Mouse (Mus musculus) gastrocnemius, adult 2 months (tissue): ENCODE measurements around the gene Hoxd12. TPM values are rescaled to one million over a fixed set of nuclear protein-coding genes. Genes with fewer than 3 reads are reported as not detected.

Experiments used
- DNase-seq: peaks from one replicate; pipeline ENCODE4 v3.0.0; 2022
- H3K27ac ChIP-seq: fragments of 200-600 bp; 2 replicates; pipeline ENCODE4 v1.8.1; 2022; ENCODE audit warnings: mild to moderate bottlenecking
- H3K4me3 ChIP-seq: fragments of 200-600 bp; 2 replicates; pipeline ENCODE4 v1.8.1; 2022; ENCODE audit warnings: mild to moderate bottlenecking, moderate library complexity
- CTCF ChIP-seq: fragments of 200-600 bp; IDR thresholded peaks from 2 replicates; pipeline ENCODE4 v1.8.1; 2022; ENCODE audit warnings: antibody characterized with exemption, mild to moderate bottlenecking, moderate library complexity
- intact Hi-C: fragments of 180-260 bp; cut with DNase I; formaldehyde crosslinking; loops from one replicate; pipeline ENCODE4 v1.15.1; 2025
- total RNA-seq, 2 experiments: library from RNA; stranded (reverse); gene quantifications; 2 replicates each; pipeline ENCODE4 v1.2.3; 2021

Gene Hoxd12
- total RNA-seq, 2 experiments from 2014 or later: not detected

DNA sequence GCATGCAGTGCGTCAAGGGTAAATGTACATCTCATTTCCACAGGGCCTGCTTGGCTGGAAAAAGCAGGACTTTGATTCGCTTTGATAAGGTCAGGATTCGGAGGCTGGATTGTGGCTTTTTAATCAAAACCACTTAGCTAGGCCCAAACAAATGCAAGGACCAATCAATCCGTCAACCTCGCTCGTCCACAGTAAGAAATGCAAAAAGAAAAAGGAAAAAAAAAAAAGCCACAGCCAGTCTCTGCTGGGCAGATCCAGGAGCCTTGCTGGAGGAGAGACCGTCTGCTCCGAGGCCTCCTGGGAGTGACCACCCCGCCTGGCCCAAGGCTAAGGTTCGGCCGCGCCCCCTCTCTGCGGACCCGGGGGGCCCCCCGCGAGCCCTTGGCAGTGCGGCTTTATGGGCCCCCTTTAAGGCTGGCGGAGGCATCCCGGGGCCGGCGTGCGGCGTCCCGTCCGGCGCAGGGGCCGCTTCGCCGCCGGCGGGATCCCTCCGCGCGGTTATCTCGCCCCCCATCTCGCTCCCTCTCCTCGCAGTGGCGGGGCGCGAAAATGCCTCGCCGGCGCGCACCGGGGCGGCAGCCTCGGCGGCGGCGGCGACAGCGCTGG, 29.7 kb downstream of the Hoxd12 start, which contains the start of gene Hoxd8:
Gene Hoxd8 (plus strand): TSS at position 223 of the 606 bp plus-strand sequence.
- H3K4me3 ChIP-seq: peak within 1 kb of the TSS; percentile 84
- H3K27ac ChIP-seq: peak within 1 kb of the TSS; percentile 94
- DNase-seq: peak; percentile 90
- TF ChIP-seq CTCF: no peak; the same call in 1 of the 2 replicates
- intact Hi-C loops: loop anchor here (5.0 kb wide), 4 partner anchors 258 to 888 kb away; no protein-coding TSS in a partner anchor

DNA sequence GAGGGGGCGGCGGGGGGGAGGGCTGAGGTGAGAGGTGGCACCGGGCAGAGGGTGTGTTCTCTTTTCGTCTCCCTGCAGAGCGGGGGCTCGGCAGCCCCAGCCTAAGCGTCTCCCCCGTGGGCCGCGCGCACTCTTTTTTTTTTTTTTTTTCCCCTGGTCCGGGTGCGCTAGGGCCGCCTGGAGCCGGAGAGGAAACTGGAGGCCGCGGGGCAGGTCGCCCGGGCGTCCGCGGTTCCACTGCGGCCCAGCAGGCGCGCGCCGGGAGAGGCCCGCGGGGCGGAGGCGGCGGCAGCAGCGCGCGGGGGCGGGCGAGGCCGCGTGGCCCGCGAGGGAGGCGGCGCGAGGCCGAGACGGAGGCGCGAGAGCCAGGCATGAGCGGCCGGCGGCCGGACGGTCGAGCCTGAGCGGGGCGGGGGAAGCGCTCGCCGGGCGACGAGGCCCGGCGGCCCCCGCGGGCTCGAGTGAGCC, 30.2 kb downstream of the Hoxd12 start:
- Histone ChIP-seq H3K27ac (peak overlapping the region; percentile 94), H3K4me3 (peak overlapping the region; percentile 84)
- TF ChIP-seq CTCF: no peak; the same call in none of the 2 replicates
- intact Hi-C loops: loop anchor here (5.0 kb wide), 4 partner anchors 257 to 887 kb away; no protein-coding TSS in a partner anchor
- peak; percentile 77 for DNase-seq

DNA sequence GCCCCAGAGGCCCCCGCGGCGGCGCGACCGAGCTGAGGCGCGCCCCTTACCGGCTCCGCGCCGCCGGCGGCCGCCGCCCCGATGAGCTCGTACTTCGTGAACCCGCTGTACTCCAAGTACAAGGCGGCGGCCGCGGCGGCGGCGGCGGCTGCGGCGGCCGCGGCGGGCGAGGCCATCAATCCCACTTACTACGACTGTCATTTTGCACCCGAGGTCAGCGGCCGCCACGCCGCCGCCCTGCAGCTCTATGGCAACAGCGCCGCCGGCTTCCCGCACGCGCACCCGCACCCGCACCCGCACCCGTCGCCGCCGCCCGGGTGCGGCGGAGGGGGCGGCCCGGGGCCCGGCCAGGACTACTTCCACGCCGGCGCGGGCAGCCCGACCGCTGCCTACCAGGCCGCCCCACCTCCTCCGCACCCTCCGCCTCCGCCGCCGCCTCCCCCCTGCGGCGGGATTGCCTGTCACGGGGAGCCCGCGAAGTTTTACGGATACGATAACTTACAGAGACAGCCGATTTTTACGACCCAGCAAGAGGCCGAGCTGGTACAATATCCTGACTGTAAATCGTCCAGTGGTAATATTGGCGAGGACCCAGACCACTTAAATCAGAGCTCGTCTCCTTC, 30.8 kb downstream of the Hoxd12 start:
- TF ChIP-seq CTCF: no peak
- H3K27ac ChIP-seq: peak overlapping the region; percentile 94
- DNase-seq: peak; percentile 81
- H3K4me3 ChIP-seq: peak overlapping the region; percentile 84
- intact Hi-C loops: no loop called here

DNA sequence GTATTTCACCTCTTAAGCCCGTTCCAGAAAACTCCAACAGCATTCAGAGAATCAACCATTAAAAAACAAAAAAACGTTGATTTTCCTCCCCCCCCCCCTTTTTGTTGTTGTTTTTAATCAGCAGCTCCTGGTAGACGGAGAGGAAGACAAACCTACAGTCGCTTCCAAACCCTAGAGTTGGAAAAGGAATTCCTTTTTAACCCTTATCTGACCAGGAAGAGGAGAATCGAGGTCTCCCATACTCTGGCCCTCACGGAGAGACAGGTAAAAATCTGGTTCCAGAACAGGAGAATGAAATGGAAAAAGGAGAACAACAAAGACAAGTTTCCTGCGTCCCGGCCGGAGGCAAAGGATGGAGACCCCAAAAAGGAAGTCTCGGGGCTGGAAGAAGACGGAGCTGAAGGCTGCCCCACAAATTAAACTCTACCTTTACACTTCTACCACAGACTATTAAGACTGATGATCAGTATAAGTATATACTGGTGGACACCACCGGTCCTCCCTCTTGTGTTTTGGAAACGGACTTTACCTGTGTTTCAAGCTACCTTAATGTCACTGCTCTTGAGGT, 31.7 kb downstream of the Hoxd12 start:
- no peak for DNase-seq
- peak overlapping the region; percentile 84 for H3K4me3 ChIP-seq
- peak overlapping the region; percentile 94 for H3K27ac ChIP-seq
- TF ChIP-seq CTCF: no peak
- intact Hi-C loops: no loop called here

DNA sequence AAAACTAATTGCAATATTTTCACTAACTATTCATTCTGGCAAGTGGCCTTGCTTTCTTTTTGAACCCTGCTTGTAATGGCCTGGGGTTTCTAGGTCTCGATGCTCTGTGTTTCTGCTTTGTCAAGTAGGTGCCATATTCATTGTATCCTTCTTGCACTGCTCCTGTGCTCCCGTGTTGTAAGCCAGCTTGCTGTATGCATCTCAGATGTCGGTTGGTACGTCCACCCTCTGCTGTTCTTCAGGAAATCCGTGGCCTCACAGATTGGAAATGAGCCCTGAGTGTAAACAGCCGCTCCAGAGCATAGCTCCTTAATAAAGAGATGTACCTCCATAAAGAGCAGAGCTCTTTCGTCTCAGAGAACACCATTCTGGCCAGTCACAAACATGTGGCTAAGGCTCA, 32.8 kb downstream of the Hoxd12 start:
- DNase-seq: no peak
- Histone ChIP-seq H3K27ac (peak overlapping the region; percentile 44; the same call in 1 of the 2 replicates), H3K4me3 (peak overlapping the region; percentile 84)
- TF ChIP-seq CTCF: no peak
- intact Hi-C loops: no loop called here

DNA sequence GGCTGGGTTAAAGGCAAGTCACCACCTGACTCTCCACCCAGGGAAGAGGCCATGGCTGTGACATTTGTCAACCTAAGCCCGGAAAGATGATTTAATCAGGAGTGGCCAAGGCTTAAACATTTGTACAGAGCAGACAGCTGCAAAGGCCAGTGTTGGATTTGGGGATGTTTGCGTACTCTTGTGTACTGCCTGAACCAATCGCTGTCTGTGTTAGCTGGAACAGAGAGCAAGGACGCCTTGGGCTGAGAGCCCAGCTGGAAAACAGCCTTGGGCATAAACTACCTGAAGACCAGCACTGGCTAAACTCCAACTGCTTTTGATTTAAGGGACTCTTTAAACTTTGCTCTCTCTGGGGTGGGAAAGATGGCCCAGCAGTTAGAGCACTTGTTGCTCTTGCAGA, 33.9 kb downstream of the Hoxd12 start:
- intact Hi-C loops: no loop called here
- Histone ChIP-seq H3K4me3 (no peak overlapping the region), H3K27ac (peak overlapping the region; percentile 57)
- no peak for TF ChIP-seq CTCF
- DNase-seq: no peak

DNA sequence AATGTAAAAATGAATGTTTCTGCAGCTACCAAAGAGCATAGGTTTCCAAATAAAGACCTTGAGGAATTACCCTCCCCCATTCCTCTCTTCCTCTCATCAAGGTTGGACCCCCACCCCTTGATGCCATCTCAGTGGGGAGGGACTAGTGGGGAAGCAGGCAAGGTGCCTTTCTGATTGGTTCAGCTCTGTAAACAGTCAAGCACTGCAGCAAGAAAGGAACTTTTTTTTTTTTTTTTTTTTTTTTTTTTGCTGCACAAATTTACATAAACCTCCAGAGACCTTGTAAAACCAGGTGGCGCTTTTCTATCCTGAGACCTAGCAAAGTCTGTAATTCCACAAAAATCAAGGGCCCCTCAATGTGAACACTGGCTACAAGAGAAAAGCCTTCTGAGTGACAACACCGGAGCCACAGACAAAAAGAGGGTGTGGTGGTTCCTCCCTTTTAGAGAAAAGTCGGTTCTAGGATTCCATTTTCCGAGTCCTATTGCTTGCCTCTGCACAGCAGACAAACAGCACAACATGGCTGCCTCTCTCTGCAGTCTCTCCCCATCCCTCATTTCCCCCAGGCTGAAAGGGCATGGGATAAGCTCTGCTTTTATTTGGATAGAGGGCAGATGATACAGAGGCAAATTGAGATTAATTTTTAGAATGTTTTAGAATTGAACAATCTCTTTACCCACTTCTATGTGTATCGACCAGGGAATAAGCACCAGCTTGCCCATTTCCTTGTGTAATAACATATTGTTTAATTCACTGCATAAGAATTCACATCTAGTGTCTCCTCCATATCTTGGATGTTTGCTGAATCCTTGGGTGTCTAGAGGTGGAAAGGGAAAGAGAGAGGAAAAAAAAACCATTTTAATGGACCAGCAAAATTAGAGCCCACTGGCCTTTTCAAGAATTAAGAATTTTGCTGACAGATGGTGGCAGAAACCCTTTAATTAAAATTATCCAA, 34.9 kb downstream of the Hoxd12 start:
- intact Hi-C loops: loop anchor here (5.0 kb wide), 1 partner anchor 118 kb away; the partner anchor contains the start of gene Mtx2

DNA sequence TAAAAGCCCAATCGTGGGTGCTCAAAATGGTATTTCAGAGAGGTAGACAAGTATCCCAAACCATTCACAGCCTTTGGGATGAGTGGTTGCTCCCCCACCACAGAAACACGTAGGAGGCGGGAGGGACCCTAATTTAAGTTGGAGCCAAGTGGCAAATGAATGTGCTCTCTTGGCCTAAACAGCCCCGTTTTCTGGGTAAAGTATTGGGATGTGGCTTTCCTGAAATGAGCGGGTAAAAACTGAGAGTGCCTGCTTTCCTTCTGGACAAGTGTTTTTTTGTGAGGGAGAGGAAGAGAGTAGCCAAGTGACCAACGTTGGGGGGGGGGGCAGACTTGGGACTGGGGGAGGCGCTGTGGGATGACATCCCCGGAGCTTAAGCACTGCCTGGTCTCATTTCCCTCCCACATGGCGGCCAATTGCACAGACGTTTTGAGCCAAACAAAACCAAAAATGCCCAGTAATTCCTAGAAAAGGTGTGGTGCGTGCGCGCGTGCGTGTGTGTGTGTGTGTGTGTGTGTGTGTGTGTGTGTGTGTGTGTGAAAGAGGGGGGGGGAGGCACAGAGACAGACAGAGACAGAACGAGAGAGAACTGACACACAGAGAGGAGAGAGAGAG, 36.2 kb downstream of the Hoxd12 start:
- intact Hi-C loops: loop anchor here (5.0 kb wide), 1 partner anchor 116 kb away; the partner anchor contains the start of gene Mtx2
- Histone ChIP-seq H3K4me3 (peak overlapping the region; percentile 93), H3K27ac (peak overlapping the region; percentile 95)
- peak; percentile 29 for DNase-seq
- TF ChIP-seq CTCF: no peak

More for the DNA sequence above, 34.9 kb downstream of the Hoxd12 start:
- DNase-seq: no peak
- H3K27ac ChIP-seq: peak overlapping the region; percentile 35; the same call in 1 of the 2 replicates
- TF ChIP-seq CTCF: no peak
- H3K4me3 ChIP-seq: no peak overlapping the region

DNA sequence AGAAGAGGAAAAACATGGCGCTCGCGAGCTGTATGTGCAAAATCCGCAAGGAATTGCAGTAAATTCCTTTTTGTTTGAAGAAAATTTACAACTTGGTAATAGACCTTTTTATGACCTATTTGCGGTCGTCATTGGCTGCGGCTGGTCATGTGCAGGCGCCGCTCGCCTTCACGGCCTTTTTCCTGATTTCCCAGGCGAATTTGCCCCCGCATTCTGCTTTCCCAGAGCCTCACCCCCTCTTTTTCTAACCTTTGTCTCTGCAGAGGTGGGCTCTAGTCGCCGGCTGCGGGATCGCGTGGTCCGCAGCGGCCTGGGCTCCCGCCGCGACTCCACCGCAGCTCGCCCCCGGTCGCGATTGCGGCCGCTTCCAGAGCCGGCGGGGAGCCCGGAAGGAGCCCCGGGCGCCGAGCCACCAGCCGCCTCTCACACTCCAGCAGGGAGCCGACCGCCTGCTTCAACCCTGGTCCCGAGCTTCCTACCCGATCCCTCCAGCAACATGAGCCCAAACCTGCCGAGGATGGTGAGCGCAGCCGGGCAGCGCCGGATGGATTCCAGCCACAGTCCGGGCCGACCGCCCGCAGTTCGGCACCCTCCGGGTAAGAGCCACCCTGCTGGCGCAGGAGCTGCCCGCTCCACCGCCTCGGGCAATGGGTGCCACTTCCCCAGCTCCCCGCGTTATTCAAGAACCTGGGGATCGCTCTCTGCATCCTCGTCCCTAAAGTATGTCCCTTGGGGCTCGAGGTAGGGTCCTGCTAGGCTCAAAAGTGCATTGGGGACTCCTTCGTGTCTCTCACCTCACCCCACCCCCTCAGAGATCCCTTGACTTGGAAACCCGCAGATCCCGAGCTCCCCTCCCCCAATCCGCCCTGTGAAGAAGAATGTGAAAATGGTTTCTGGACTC, 37.2 kb downstream of the Hoxd12 start, which contains the start of the genes Hoxd3 and Hoxd4:
Gene Hoxd3 (plus strand): TSS at position 207 of the 901 bp plus-strand sequence.
Gene Hoxd4 (plus strand): TSS at position 209 of the 901 bp plus-strand sequence.
- peak within 1 kb of the TSS; percentile 95 for H3K27ac ChIP-seq
- DNase-seq: peak; percentile 81
- intact Hi-C loops: loop anchor here (5.0 kb wide), 1 partner anchor 115 kb away; the partner anchor contains the start of gene Mtx2
- TF ChIP-seq CTCF: no peak
- H3K4me3 ChIP-seq: peak within 1 kb of the TSS; percentile 93

DNA sequence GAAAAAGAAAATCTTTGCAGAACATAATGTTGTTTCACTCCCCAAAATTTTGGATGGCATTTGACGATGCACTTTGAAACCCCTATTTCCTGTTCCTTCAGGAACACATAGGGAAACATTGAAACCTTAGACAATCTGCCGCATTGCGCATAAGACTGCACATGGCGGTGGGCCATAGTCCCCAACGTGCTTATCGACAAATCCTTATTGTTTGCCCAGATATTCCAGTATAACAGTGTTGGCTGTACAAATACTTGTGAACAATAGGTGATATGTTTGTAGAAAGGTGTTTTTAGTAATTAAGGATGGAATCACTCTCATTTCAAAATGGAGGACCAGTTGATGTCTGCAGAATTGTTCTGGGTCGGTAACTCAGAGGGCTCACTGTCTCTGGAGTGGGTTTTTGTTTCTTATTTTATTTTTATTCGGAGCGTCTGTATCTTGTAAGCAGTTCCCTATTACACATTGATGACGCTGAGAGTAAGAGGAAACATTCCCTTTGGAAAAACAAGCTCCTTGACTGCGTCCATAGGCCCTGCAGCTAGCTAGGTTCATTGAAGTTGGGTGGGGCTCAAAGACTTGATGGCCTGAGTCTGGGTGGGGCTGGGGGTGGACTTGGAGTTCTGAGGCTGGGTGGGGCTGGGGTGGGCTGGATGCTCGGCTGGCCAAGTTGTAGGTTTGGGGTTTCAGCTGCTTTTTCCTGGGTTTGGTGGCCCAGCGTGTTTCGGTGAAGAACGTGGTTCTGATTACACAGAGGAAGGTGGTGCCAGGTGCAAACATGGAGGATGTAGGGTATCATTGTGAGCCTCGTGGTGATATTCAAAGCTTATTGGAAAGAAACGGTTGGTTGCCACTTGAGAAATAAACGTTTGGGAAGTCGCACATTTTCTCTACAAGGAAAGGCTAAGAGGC, 38.7 kb downstream of the Hoxd12 start:
- intact Hi-C loops: loop anchor here (5.0 kb wide), 1 partner anchor 114 kb away; the partner anchor contains the start of gene Mtx2

More for the DNA sequence above, 38.7 kb downstream of the Hoxd12 start:
- TF ChIP-seq CTCF: no peak
- Histone ChIP-seq H3K4me3 (peak overlapping the region; percentile 93), H3K27ac (peak overlapping the region; percentile 95)
- DNase-seq: peak; percentile 17
